Mouse (Mus musculus) kidney, adult 2 months (tissue): Measurements from ENCODE around the gene Lrp5. TPM values are rescaled to one million over a fixed set of nuclear protein-coding genes. Genes with fewer than 3 reads are reported as not detected.

Experiments used
- DNase-seq: peaks from one replicate; pipeline ENCODE4 v3.0.0; 2021
- H3K27ac ChIP-seq: fragments of 200-500 bp; 2 replicates; pipeline ENCODE4 v1.5.1; 2012; ENCODE audit warnings: low read depth, low read length, control low read depth, inconsistent platforms; ENCODE audit not compliant: insufficient read depth
- H3K27me3 ChIP-seq: fragments of 200-500 bp; replicated peaks from 2 replicates; pipeline ENCODE4 v1.6.1; 2012; ENCODE audit warnings: mild to moderate bottlenecking, moderate library complexity, low read length, inconsistent platforms; ENCODE audit not compliant: control insufficient read depth, insufficient read depth
- H3K36me3 ChIP-seq: fragments of 200-500 bp; 2 replicates; pipeline ENCODE4 v1.6.1; 2012; ENCODE audit warnings: mild to moderate bottlenecking, moderate library complexity, low read length, inconsistent platforms; ENCODE audit not compliant: control insufficient read depth, insufficient read depth
- H3K4me1 ChIP-seq: fragments of 200-500 bp; 2 replicates; pipeline ENCODE4 v1.6.1; 2011; ENCODE audit warnings: low read length; ENCODE audit not compliant: control insufficient read depth, insufficient read depth
- H3K4me3 ChIP-seq: fragments of 200-500 bp; 2 replicates; pipeline ENCODE4 v1.5.1; 2011; ENCODE audit warnings: mild to moderate bottlenecking, low read depth, low read length, control low read depth; ENCODE audit not compliant: insufficient read depth
- CTCF ChIP-seq: fragments of 200-500 bp; conservative IDR thresholded peaks from 2 replicates; pipeline ENCODE4 v1.5.1; 2011; ENCODE audit warnings: low read depth, mild to moderate bottlenecking, control low read depth, low read length, moderate library complexity, mixed read lengths; ENCODE audit not compliant: insufficient read depth, insufficient read length
- POLR2A ChIP-seq: fragments of 200-500 bp; IDR thresholded peaks from one replicate; pipeline ENCODE4 v1.6.1; 2011; ENCODE audit warnings: low read depth, low read length, control low read depth
- WGBS: fragments of 180-500 bp; shearing (Covaris S2); methylation state at CpG from one replicate; pipeline ENCODE4 v1.1.7; 2018; 5-methylcytosine and 5-hydroxymethylcytosine counted together
- polyA plus RNA-seq: library from polyadenylated mRNA; depleted of rRNA; stranded (reverse); fragments of >200 nt; gene quantifications from 2 replicates; pipeline ENCODE4 v1.2.3, GENCODE M21; 2012

Lrp5 gene
- polyA plus RNA-seq, 1 experiment: 34.2 TPM

DNA sequence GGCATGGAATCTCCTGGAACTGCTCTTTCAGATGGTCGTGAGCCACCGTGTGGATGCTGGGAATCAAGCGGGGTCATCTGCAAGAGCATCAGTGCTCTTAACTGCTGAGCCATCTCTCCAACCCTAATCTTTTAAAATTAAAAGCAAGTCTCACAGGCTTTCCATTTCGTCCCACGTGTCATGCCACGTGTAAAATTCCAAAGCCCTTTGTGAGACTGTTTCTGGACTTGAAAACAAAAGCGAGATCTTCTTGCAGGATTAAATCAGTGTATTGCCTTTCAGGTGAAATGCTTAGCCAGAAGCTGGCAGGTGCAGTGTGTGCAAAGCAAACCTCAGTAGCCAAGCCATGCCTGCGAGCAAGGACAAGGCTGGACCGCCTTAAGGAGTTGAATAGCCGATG lies 21.2 kb upstream of the Lrp5 start:
- H3K27me3 ChIP-seq: no peaks in the 10 kb centered on the region
- WGBS: 35% methylated on average over 10 of the region's 10 CpGs
- peak overlapping the region; percentile 53 for H3K4me3 ChIP-seq
- peak overlapping the region; percentile 68 for H3K27ac ChIP-seq
- no peak for DNase-seq
- TF ChIP-seq CTCF: no peak
- TF ChIP-seq POLR2A: no peak
- H3K36me3 ChIP-seq: no peaks in the 10 kb centered on the region
- H3K4me1 ChIP-seq: 0 out of 2 replicates have a peak, but pooled peaks cover 3% of the 10 kb centered on the region

DNA sequence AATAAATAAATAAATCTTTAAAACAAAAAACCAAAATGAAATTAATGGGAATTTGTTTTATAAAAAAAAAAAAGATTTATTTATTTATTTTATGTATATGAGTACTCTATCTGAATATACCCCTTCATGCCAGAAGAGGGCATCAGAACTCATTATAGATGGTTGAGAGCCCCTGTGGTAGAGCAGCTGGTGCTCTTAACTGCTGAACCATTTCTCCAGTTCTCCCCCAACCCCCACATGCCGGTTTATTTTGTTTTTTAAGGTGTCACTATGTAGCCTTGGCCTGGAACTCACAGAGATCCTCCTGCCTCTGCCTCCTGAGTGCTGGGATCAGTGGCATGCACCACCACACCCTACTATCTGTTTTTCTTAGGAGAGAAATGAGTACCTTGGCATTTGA lies 19.9 kb upstream of the Lrp5 start:
- H3K27me3 ChIP-seq: no peaks in the 10 kb centered on the region
- no peak for TF ChIP-seq POLR2A
- no peak for TF ChIP-seq CTCF
- peak; percentile 25 for DNase-seq
- H3K4me3 ChIP-seq: no peak overlapping the region
- 58% methylated on average over 1 of the region's 1 CpGs for WGBS
- H3K4me1 ChIP-seq: 0 out of 2 replicates have a peak, but pooled peaks cover 3% of the 10 kb centered on the region
- no peaks in the 10 kb centered on the region for H3K36me3 ChIP-seq
- H3K27ac ChIP-seq: no peak overlapping the region

DNA sequence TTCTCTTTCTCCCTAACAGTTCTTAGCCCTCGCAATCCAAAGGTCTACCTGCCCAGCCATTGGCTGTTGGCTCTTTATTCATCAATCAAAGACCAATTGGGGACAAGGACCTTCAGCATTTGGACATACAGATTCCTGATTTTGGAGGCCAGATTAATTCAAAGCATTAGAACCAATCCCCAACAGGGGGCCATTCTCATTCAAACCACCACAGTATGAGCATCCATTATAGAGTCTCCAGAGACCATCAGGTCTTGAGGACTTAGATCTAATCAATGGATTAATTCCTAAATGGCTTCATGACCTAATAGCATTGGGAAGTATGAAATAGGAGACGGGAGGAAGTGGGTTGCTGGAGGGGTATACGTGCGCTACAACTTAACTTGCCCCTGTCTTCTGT lies 16.1 kb upstream of the Lrp5 start:
- no peak overlapping the region for H3K27ac ChIP-seq
- TF ChIP-seq CTCF: no peak
- TF ChIP-seq POLR2A: no peak
- H3K27me3 ChIP-seq: no peaks in the 10 kb centered on the region
- 92% methylated on average over 4 of the region's 4 CpGs for WGBS
- H3K36me3 ChIP-seq: no peaks in the 10 kb centered on the region
- no peak overlapping the region for H3K4me3 ChIP-seq
- H3K4me1 ChIP-seq: no peaks in the 10 kb centered on the region
- DNase-seq: no peak

DNA sequence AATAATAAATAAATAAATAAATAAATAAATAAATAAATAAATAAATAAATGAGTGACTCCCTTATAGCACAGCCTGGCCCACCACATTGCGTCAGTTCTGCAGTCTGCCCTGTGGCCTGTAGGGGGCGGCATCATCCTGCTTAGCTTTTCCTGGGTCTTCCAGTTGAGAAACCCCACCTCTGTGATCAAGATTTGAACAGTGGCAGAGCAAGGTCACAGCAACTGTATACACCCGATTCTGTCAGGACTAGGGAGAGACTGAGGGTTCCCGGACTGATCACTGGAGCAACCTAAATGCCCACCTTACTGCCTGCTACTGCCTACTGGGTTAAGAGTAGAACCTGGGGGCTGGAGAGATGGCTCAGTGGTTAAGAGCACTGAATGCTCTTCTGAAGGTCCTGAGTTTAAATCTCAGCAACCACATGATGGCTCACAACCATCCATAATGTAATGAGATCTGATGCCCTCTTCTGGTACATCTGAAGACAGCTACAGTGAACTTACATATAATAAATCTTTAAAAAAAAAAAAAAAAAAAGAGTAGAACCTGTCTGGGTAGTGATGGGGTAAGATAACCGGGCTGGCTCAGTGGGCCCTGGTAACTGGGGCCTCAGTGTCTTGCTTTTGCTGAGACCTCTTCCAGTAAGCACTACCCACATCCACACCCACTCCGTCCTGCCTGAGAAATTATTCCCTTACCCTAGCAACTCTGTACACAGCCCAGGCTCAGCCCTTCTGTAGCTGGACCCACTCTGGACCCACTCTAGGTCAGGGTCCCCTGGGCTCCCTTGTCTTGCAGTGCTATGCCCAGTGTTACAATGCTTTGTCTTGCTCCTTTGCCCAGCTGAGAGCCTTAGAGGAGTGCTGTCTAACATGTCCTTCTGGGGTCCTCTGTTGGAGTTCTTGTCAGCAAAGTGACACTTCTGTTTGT lies 13.4 kb upstream of the Lrp5 start:
- peak; percentile 86 for DNase-seq
- TF ChIP-seq POLR2A (no peak), CTCF (peak; percentile 84)
- H3K4me1 ChIP-seq: no peaks in the 10 kb centered on the region

DNA sequence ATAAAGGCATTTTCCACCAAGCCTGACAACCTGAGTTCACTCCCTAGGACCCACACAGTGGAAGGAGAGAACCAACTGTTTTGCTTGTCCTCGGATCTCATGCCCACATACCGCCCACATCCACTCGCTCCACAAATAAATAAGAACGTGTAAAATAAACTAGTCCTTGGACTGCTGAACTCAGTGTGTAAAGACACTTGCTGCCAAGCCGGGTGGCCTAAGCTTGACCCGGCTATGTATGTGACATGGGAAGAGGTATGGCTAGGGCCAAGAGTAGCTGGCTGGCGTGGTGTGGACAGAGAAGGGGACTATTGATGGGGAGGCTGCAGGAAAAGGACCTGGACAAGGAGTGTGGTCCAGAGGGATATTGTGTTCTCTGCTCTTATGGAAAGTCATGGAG lies 11.7 kb upstream of the Lrp5 start:
- no peak overlapping the region for H3K27ac ChIP-seq
- H3K4me1 ChIP-seq: no peaks in the 10 kb centered on the region
- H3K4me3 ChIP-seq: no peak overlapping the region
- TF ChIP-seq POLR2A (no peak), CTCF (no peak)
- no peaks in the 10 kb centered on the region for H3K36me3 ChIP-seq
- WGBS: 83% methylated on average over 7 of the region's 7 CpGs
- DNase-seq: no peak
- H3K27me3 ChIP-seq: no peaks in the 10 kb centered on the region

More for the DNA sequence above, 13.4 kb upstream of the Lrp5 start:
- Histone ChIP-seq H3K36me3 (no peaks in the 10 kb centered on the region), H3K27me3 (no peaks in the 10 kb centered on the region), H3K4me3 (no peak overlapping the region), H3K27ac (no peak overlapping the region)
- WGBS: 33% methylated on average over 6 of the region's 6 CpGs

DNA sequence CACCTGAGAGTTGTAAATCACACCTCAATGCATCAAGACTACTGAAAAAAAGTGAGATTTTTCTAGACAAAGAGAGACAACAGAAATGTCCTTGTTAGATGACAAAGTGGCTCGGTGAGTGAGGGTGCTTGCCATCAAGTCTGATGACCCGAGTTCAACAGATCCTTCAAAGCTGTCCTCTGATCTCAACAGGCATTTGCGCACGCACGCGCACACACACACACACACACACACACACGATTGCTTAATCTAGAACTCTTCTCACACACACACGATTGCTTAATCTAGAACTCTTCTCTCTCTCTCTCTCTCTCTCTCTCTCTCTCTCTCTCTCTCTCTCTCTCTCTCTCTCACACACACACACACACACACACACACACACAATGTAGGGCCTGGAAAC lies 9.6 kb upstream of the Lrp5 start:
- 91% methylated on average over 8 of the region's 8 CpGs for WGBS
- TF ChIP-seq POLR2A (no peak), CTCF (no peak)
- Histone ChIP-seq H3K4me1 (no peaks in the 10 kb centered on the region), H3K4me3 (no peak overlapping the region), H3K27ac (no peak overlapping the region), H3K36me3 (no peaks in the 10 kb centered on the region), H3K27me3 (no peaks in the 10 kb centered on the region)
- DNase-seq: no peak

DNA sequence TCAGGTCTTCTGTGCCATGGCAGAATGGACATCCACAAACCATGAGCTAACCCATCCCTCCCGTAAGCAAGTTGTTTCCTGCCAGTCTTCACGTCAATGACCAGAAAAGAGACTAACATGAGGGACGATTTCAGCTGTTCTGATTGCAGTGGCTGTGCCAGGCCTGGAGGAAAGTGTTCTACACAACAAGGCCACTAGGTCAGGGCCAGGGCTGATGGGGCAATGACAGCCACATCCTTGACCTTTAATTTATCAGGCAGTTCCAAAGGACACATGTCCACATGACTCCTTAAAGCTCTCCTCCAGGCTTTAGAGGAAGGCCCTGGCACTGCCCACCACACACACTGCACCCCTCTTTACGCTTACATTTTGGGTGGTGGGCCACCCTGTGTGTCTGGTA lies 9.1 kb upstream of the Lrp5 start:
- no peaks in the 10 kb centered on the region for H3K27me3 ChIP-seq
- 82% methylated on average over 4 of the region's 4 CpGs for WGBS
- TF ChIP-seq POLR2A (no peak), CTCF (no peak)
- H3K36me3 ChIP-seq: no peaks in the 10 kb centered on the region
- no peaks in the 10 kb centered on the region for H3K4me1 ChIP-seq
- no peak for DNase-seq
- no peak overlapping the region for H3K27ac ChIP-seq
- H3K4me3 ChIP-seq: no peak overlapping the region
